Mouse (Mus musculus) embryonic fibroblast, embryonic 13.5 days (primary cell): Measurements from ENCODE around the gene Nrxn1. TPM values are rescaled to one million over a fixed set of nuclear protein-coding genes. Genes with fewer than 3 reads are reported as not detected.
"Not testable (repeated sequence)": the region's sequence is repeated elsewhere in the genome, so short reads cannot be mapped to it uniquely, and the experiment has no call there.

Experiments
- H3K27ac ChIP-seq: 2 replicates; pipeline ENCODE4 v1.5.1; 2012; ENCODE audit warnings: low read length, control low read depth, inconsistent platforms; ENCODE audit not compliant: insufficient read depth
- H3K4me1 ChIP-seq: 2 replicates; pipeline ENCODE4 v1.6.1; 2011; ENCODE audit warnings: low read length; ENCODE audit not compliant: control insufficient read depth, insufficient read depth
- H3K4me3 ChIP-seq: 2 replicates; pipeline ENCODE4 v1.5.1; 2011; ENCODE audit warnings: mild to moderate bottlenecking, control low read depth, low read length; ENCODE audit not compliant: insufficient read depth
- CTCF ChIP-seq: IDR thresholded peaks from 2 replicates; pipeline ENCODE4 v1.5.1; 2011; ENCODE audit warnings: mild to moderate bottlenecking, control low read depth, low read length, moderate library complexity, borderline replicate concordance; ENCODE audit not compliant: insufficient read depth
- POLR2A ChIP-seq: IDR thresholded peaks from 2 replicates; pipeline ENCODE4 v1.6.1; 2011; ENCODE audit warnings: low read depth, mild to moderate bottlenecking, control low read depth, low read length, moderate library complexity
- polyA plus RNA-seq: library from polyadenylated mRNA; stranded (reverse); fragments of >200 nt; gene quantifications from 2 replicates; pipeline ENCODE4 v1.2.4, GENCODE M21; 2011; ENCODE audit warnings: low read depth; ENCODE audit not compliant: missing spikeins, insufficient read length

The Nrxn1 gene
- polyA plus RNA-seq, 1 experiment, result 1.3 TPM

- H3K4me1 ChIP-seq, result no peaks in the 10 kb centered on the region
- no peak for TF ChIP-seq POLR2A
- TF ChIP-seq CTCF, result no peak
- no peak overlapping the region for H3K4me3 ChIP-seq
- no peak overlapping the region for H3K27ac ChIP-seq
These were observed 823.7 kb downstream of the Nrxn1 start for GRCm38 (mm10) chr17:90269143-90269542.

- Histone ChIP-seq H3K4me1 (no peaks in the 10 kb centered on the region), H3K4me3 (no peak overlapping the region), H3K27ac (no peak overlapping the region)
- TF ChIP-seq CTCF (no peak), POLR2A (no peak)
These were observed 839.3 kb downstream of the Nrxn1 start for GRCm38 (mm10) chr17:90253451-90254131.

- TF ChIP-seq POLR2A (no peak), CTCF (no peak)
- Histone ChIP-seq H3K4me3 (no peak overlapping the region), H3K4me1 (no peaks in the 10 kb centered on the region), H3K27ac (no peak overlapping the region)
These were observed 840.7 kb downstream of the Nrxn1 start for GRCm38 (mm10) chr17:90252196-90252595.

- no peak for TF ChIP-seq CTCF
- no peak for TF ChIP-seq POLR2A
- H3K27ac ChIP-seq, result no peak overlapping the region
- H3K4me1 ChIP-seq, result no peaks in the 10 kb centered on the region
- no peak overlapping the region for H3K4me3 ChIP-seq
These were observed 845.6 kb downstream of the Nrxn1 start for GRCm38 (mm10) chr17:90247071-90247849.

- Histone ChIP-seq H3K4me3 (no peak overlapping the region), H3K4me1 (no peaks in the 10 kb centered on the region), H3K27ac (no peak overlapping the region)
- TF ChIP-seq CTCF (no peak), POLR2A (no peak)
These were observed 848.5 kb downstream of the Nrxn1 start for GRCm38 (mm10) chr17:90244339-90244738.

GRCm38 (mm10) chr17:90238964-90239363, 853.9 kb downstream of the Nrxn1 start:
- TF ChIP-seq CTCF, result no peak
- TF ChIP-seq POLR2A, result no peak

GRCm38 (mm10) chr17:90238517-90238916, 854.4 kb downstream of the Nrxn1 start:
- TF ChIP-seq CTCF, result no peak
- TF ChIP-seq POLR2A, result no peak
- H3K4me3 ChIP-seq, result no peak overlapping the region
- no peaks in the 10 kb centered on the region for H3K4me1 ChIP-seq
- H3K27ac ChIP-seq, result no peak overlapping the region

More at GRCm38 (mm10) chr17:90238964-90239363, 853.9 kb downstream of the Nrxn1 start:
- no peak overlapping the region for H3K4me3 ChIP-seq
- no peak overlapping the region for H3K27ac ChIP-seq
- no peaks in the 10 kb centered on the region for H3K4me1 ChIP-seq

- H3K27ac ChIP-seq, H3K4me3 ChIP-seq, H3K4me1 ChIP-seq: not testable (repeated sequence)
These were observed 857.2 kb downstream of the Nrxn1 start for GRCm38 (mm10) chr17:90235674-90236073.

- Histone ChIP-seq H3K4me3 (no peak overlapping the region), H3K27ac (no peak overlapping the region), H3K4me1 (no peaks in the 10 kb centered on the region)
- TF ChIP-seq POLR2A (no peak), CTCF (no peak)
These were observed 858.1 kb downstream of the Nrxn1 start for GRCm38 (mm10) chr17:90234806-90235205.

- H3K4me1 ChIP-seq, result no peaks in the 10 kb centered on the region
- no peak overlapping the region for H3K4me3 ChIP-seq
- H3K27ac ChIP-seq, result no peak overlapping the region
- TF ChIP-seq CTCF (no peak), POLR2A (no peak)
These were observed 884.3 kb downstream of the Nrxn1 start for GRCm38 (mm10) chr17:90208547-90208946.

- TF ChIP-seq POLR2A (no peak), CTCF (no peak)
These were observed 885.3 kb downstream of the Nrxn1 start for GRCm38 (mm10) chr17:90207617-90208016.

More at GRCm38 (mm10) chr17:90207617-90208016, 885.3 kb downstream of the Nrxn1 start:
- Histone ChIP-seq H3K4me1 (no peaks in the 10 kb centered on the region), H3K4me3 (no peak overlapping the region), H3K27ac (no peak overlapping the region)
